Mouse (Mus musculus) liver, postnatal 0 days (tissue): ENCODE results near the gene Ndufs8. TPM values are rescaled to one million over a fixed set of nuclear protein-coding genes. Genes with fewer than 3 reads are reported as not detected.

Experiments used
- ATAC-seq: fragments of 200-750 bp; cut with Nextera tagmentation; 2 replicates; pipeline ENCODE4 v1.8.0; 2017; ENCODE audit warnings: mild to moderate bottlenecking, moderate library complexity
- DNase-seq: peaks from one replicate; pipeline ENCODE4 v3.0.0-alpha.2; 2016
- H3K27ac ChIP-seq: fragments of 300-500 bp; sonication (generic); 2 replicates; pipeline ENCODE4 v1.5.1; 2014; ENCODE audit warnings: antibody characterized with exemption, moderate library complexity, mild to moderate bottlenecking, low read depth
- H3K27me3 ChIP-seq: fragments of 300-500 bp; sonication (generic); 2 replicates; pipeline ENCODE4 v1.6.1; 2014; ENCODE audit warnings: low read length, control low read depth, mixed read lengths; ENCODE audit not compliant: insufficient read depth
- H3K36me3 ChIP-seq: fragments of 300-500 bp; sonication (generic); replicated peaks from 2 replicates; pipeline ENCODE4 v1.6.1; 2014; ENCODE audit warnings: mild to moderate bottlenecking, control low read depth, low read length, moderate library complexity, mixed read lengths; ENCODE audit not compliant: insufficient read depth
- H3K4me1 ChIP-seq: fragments of 300-500 bp; sonication (generic); 2 replicates; pipeline ENCODE4 v1.6.1; 2014; ENCODE audit warnings: antibody characterized with exemption, mild to moderate bottlenecking, control low read depth; ENCODE audit not compliant: insufficient read depth
- H3K4me2 ChIP-seq: fragments of 300-500 bp; sonication (generic); 2 replicates; pipeline ENCODE4 v1.6.1; 2014; ENCODE audit warnings: low read depth, mild to moderate bottlenecking, low read length, moderate library complexity, mixed read lengths
- H3K4me3 ChIP-seq: fragments of 300-500 bp; sonication (generic); 2 replicates; pipeline ENCODE4 v1.5.1; 2014; ENCODE audit warnings: low read depth, low read length
- H3K9ac ChIP-seq: fragments of 300-500 bp; sonication (generic); replicated peaks from 2 replicates; pipeline ENCODE4 v1.6.1; 2014; ENCODE audit warnings: mild to moderate bottlenecking, moderate library complexity
- H3K9me3 ChIP-seq: fragments of 300-500 bp; sonication (generic); 2 replicates; pipeline ENCODE4 v1.6.1; 2016; ENCODE audit warnings: mild to moderate bottlenecking, control low read depth, low read length, mixed read lengths
- CTCF ChIP-seq: sonication (generic); IDR thresholded peaks from 2 replicates; pipeline ENCODE4 v1.5.1; 2016; ENCODE audit warnings: antibody characterized with exemption, low read depth
- EP300 ChIP-seq: IDR thresholded peaks from 2 replicates; pipeline ENCODE4 v1.6.1; 2016; ENCODE audit warnings: antibody characterized with exemption, low read depth, mild to moderate bottlenecking
- WGBS: fragments of 180-500 bp; shearing (Covaris S2); extraction: QIAGEN DNeasy Blood & Tissue Kit; methylation state at CpG from one replicate; pipeline ENCODE4 v1.1.7; 2014; ENCODE audit not compliant: insufficient replicate concordance; 5-methylcytosine and 5-hydroxymethylcytosine counted together
- polyA plus RNA-seq: library from polyadenylated mRNA; unstranded; fragments of >200 nt; fragmentation: Nextera tagmentation; extraction: Ambion mirVana; gene quantifications from 2 replicates; pipeline ENCODE4 v1.2.1, GENCODE M21; 2015

Gene Ndufs8
- polyA plus RNA-seq, 1 experiment from 2014 or later = 167 TPM

DNA sequence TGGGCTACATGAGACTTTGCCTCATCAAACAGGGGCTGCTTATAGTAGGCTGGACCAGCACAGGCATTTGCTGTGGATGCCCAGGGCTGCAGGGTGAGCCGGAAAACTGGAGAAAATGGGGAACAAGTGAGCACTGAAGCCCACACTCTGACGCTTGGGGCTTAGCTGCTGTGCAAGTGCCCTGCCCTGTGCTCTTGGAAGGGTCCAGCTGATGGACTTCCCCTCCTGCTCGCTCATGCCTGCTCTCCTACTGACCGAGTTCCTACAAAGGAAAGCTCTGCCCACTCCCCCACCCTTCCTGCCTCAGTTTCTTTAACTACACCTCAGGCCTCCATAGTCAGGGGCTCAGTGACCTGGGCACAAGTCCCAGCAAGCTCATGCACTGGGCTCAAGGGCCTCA, 15.4 kb upstream of the Ndufs8 start:
- H3K4me1 ChIP-seq = peaks cover 48% of the 10 kb centered on the region

DNA sequence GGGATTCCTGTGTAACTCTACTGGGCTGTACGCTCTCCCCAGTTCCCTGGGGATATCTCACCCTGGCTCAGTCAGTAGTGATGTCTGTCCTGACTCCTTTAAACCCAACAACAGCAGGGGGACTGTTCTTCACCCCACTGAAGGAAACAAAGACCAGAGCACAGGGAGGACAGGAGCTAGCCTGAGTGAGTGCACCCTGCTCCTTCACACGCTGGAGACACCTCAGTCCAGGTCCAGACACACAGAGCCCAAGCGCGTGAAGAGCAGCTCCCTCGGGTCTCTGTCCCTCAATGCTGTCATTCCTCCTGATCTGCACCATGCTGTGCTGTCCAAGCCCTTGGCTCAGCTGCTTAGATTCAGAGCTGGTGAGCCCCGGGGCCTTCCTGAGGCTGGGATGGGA, 14.1 kb upstream of the Ndufs8 start:
- no peak for DNase-seq
- 76% methylated on average over 6 of the region's 6 CpGs for WGBS

More for the DNA sequence above, 15.4 kb upstream of the Ndufs8 start:
- Histone ChIP-seq H3K27ac (no peak overlapping the region), H3K36me3 (no peaks in the 10 kb centered on the region), H3K9ac (no peak overlapping the region), H3K27me3 (no peaks in the 10 kb centered on the region), H3K4me3 (no peak overlapping the region), H3K4me2 (peak overlapping the region; percentile 33), H3K9me3 (no peaks in the 10 kb centered on the region)
- ATAC-seq (no peak), DNase-seq (no peak)
- 68% methylated on average over 4 of the region's 4 CpGs for WGBS
- no peak for TF ChIP-seq CTCF
- no peak for TF ChIP-seq EP300

DNA sequence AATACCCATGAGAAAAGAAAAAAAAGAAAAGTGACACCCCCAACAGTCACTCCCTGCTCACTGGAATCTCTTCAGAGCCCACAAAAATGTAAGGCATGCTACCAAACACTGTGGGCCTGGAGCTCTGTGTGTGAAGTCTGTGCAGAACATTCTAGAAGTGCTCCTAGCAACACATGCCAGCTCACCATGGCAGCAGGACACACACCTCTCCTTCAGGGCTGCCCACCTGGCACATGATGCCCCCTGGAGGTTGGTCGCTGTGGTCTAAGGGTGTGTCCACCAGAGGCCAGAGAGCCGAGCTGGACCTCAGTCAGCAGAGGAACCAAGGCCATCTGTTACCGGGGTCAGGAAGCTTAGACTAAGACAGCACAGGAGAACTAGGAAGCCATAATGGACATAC, 13.7 kb upstream of the Ndufs8 start:
- H3K4me2 ChIP-seq = no peak overlapping the region
- WGBS = 59% methylated on average over 3 of the region's 3 CpGs
- DNase-seq = no peak
- no peaks in the 10 kb centered on the region for H3K36me3 ChIP-seq
- H3K9ac ChIP-seq = no peak overlapping the region
- no peaks in the 10 kb centered on the region for H3K9me3 ChIP-seq
- peaks cover 49% of the 10 kb centered on the region for H3K4me1 ChIP-seq
- ATAC-seq = no peak
- H3K27ac ChIP-seq = no peak overlapping the region
- TF ChIP-seq EP300 = no peak
- TF ChIP-seq CTCF = peak; percentile 28; the same call in 1 of the 2 replicates
- H3K4me3 ChIP-seq = no peak overlapping the region
- H3K27me3 ChIP-seq = no peaks in the 10 kb centered on the region

More for the DNA sequence above, 14.1 kb upstream of the Ndufs8 start:
- no peak overlapping the region for H3K27ac ChIP-seq
- H3K4me2 ChIP-seq = no peak overlapping the region
- no peaks in the 10 kb centered on the region for H3K9me3 ChIP-seq
- H3K36me3 ChIP-seq = no peaks in the 10 kb centered on the region
- TF ChIP-seq CTCF = no peak
- no peak for TF ChIP-seq EP300
- no peaks in the 10 kb centered on the region for H3K27me3 ChIP-seq
- no peak for ATAC-seq
- no peak overlapping the region for H3K9ac ChIP-seq
- H3K4me1 ChIP-seq = peaks cover 51% of the 10 kb centered on the region
- H3K4me3 ChIP-seq = no peak overlapping the region

DNA sequence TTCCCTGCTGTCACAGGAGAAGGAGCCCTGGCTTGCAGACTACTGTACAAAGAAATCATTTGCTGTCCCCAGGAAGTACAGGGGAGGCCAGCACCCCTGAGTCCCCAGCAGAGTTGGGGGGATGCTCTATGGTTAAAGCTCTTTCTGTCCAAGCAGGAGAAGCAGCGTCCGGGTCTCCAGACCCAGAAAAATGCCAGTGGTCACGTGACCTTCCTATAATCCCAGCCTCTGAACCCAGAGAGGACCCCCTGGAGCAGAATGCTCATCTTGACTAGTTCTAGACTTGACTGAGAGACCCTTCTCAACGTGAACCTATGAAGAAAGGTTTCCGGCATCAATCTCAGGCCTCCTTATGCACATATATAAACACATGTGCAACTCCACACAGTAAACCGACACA, 13.3 kb upstream of the Ndufs8 start:
- Histone ChIP-seq H3K4me2 (no peak overlapping the region), H3K9ac (no peak overlapping the region), H3K4me1 (peaks cover 45% of the 10 kb centered on the region), H3K4me3 (no peak overlapping the region), H3K9me3 (no peaks in the 10 kb centered on the region), H3K36me3 (no peaks in the 10 kb centered on the region), H3K27me3 (no peaks in the 10 kb centered on the region), H3K27ac (no peak overlapping the region)
- TF ChIP-seq EP300 (no peak), CTCF (no peak)
- DNase-seq (no peak), ATAC-seq (no peak)
- 84% methylated on average over 6 of the region's 6 CpGs for WGBS

DNA sequence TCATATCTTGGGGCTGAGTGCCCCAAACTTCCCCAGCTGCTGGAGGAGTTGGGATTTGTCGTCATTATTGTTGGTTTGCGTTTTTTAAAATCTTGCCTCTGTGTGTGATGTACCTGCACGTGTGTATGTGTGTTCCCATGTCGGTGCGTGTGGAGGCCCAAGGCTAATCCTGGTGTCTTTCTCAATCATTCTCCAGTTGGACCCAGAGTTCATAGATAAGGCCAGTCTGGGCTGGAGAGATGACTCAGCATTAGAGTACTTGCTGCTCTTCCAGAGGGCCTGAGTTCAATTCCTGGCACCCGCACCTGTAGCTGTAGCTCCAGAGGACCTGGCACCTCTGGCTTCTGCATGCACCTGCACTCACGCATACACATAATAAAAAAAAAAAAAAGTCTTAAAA, 12.3 kb upstream of the Ndufs8 start:
- no peak for ATAC-seq
- no peaks in the 10 kb centered on the region for H3K27me3 ChIP-seq
- H3K4me1 ChIP-seq = peaks cover 35% of the 10 kb centered on the region
- 74% methylated on average over 7 of the region's 7 CpGs for WGBS
- H3K9me3 ChIP-seq = no peaks in the 10 kb centered on the region
- no peak for TF ChIP-seq EP300
- no peak for TF ChIP-seq CTCF
- H3K4me2 ChIP-seq = peak overlapping the region; percentile 18; the same call in 1 of the 2 replicates
- no peak overlapping the region for H3K9ac ChIP-seq
- H3K36me3 ChIP-seq = no peaks in the 10 kb centered on the region
- no peak overlapping the region for H3K4me3 ChIP-seq
- DNase-seq = no peak
- peak overlapping the region; percentile 91; the same call in 1 of the 2 replicates for H3K27ac ChIP-seq

DNA sequence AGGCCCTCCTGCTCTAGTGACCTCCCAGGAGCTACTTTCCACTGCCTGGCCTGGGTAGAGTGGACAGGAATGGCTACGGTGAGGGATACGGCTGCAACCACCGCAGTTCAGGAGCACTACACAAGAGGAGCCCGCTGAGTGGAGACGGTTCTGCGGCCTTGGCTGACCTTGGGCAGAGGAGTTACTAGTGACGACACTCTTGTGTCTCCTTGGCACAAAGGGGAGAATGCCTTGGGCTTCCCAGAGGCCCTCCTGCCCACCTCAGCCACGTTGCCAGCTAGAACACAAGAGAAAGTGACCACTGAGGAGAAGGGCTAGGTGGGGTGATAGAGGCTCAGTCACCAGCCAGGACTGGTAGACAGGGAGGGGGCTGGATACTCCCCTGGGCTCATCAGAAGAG, 11.6 kb upstream of the Ndufs8 start:
- TF ChIP-seq CTCF (no peak), EP300 (no peak)
- Histone ChIP-seq H3K27me3 (no peaks in the 10 kb centered on the region), H3K9me3 (no peaks in the 10 kb centered on the region), H3K4me3 (no peak overlapping the region), H3K9ac (peak overlapping the region; percentile 41), H3K4me2 (peak overlapping the region; percentile 18), H3K27ac (peak overlapping the region; percentile 91), H3K36me3 (no peaks in the 10 kb centered on the region), H3K4me1 (peaks cover 28% of the 10 kb centered on the region)
- ATAC-seq (no peak), DNase-seq (no peak)
- 67% methylated on average over 8 of the region's 8 CpGs for WGBS

DNA sequence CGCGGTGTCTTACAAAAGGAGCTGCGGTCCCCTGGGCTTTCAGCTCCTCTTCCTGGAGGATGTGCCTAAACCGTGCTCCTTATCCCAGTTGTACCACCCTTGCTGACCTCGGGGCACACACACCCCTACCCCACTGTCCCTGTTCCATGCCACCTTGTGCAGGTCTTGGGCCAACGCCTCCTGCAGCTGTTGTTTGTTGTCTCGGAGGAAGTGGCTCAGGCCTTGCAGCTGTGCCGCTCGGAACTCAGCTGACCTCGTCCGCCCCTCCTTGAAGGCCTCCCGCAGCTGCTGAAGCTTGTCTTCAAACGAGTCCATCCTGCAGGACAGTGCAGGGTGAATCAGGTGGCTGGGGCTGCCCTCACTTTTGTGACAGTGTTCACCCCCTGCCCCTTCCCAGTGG, 11.0 kb upstream of the Ndufs8 start:
- H3K36me3 ChIP-seq = no peaks in the 10 kb centered on the region
- no peaks in the 10 kb centered on the region for H3K27me3 ChIP-seq
- H3K4me1 ChIP-seq = peaks cover 23% of the 10 kb centered on the region
- 44% methylated on average over 13 of the region's 13 CpGs for WGBS
- DNase-seq (peak; percentile 55), ATAC-seq (peak; percentile 66)
- H3K9ac ChIP-seq = peak overlapping the region; percentile 41; the same call in 1 of the 2 replicates
- H3K4me2 ChIP-seq = peak overlapping the region; percentile 18; the same call in 1 of the 2 replicates
- no peaks in the 10 kb centered on the region for H3K9me3 ChIP-seq
- TF ChIP-seq EP300 (no peak), CTCF (no peak)
- H3K4me3 ChIP-seq = no peak overlapping the region
- H3K27ac ChIP-seq = peak overlapping the region; percentile 91
